Mouse (Mus musculus) liver, adult 2 months (tissue): ENCODE data around the gene Slc7a10. TPM values are rescaled to one million over a fixed set of nuclear protein-coding genes. Genes with fewer than 3 reads are reported as not detected.

Experiments used
- DNase-seq: peaks from one replicate; pipeline ENCODE4 v3.0.0-alpha.2; 2011; ENCODE audit warnings: low read depth, low spot score; ENCODE audit errors: extremely low read depth
- H3K27ac ChIP-seq: fragments of 200-500 bp; replicated peaks from 2 replicates; pipeline ENCODE4 v1.5.1; 2012; ENCODE audit warnings: low read depth, mild to moderate bottlenecking, control low read depth, inconsistent platforms, low read length; ENCODE audit not compliant: insufficient read depth
- H3K27me3 ChIP-seq: fragments of 200-500 bp; 2 replicates; pipeline ENCODE4 v1.6.1; 2012; ENCODE audit warnings: mild to moderate bottlenecking, moderate library complexity, low read length, inconsistent platforms; ENCODE audit not compliant: control insufficient read depth, insufficient read depth
- H3K36me3 ChIP-seq: fragments of 200-500 bp; 2 replicates; pipeline ENCODE4 v1.6.1; 2012; ENCODE audit warnings: low read length, inconsistent platforms; ENCODE audit not compliant: control insufficient read depth, insufficient read depth
- H3K4me1 ChIP-seq: fragments of 200-500 bp; 2 replicates; pipeline ENCODE4 v1.6.1; 2011; ENCODE audit warnings: low read length; ENCODE audit not compliant: control insufficient read depth, insufficient read depth
- H3K4me3 ChIP-seq: fragments of 200-500 bp; 2 replicates; pipeline ENCODE4 v1.5.1; 2011; ENCODE audit warnings: low read depth, mild to moderate bottlenecking, control low read depth, low read length, moderate library complexity; ENCODE audit not compliant: insufficient read depth
- H3K79me2 ChIP-seq: fragments of 200-500 bp; 2 replicates; pipeline ENCODE4 v1.6.1; 2012; ENCODE audit warnings: inconsistent platforms, mild to moderate bottlenecking, low read length, moderate library complexity; ENCODE audit not compliant: control insufficient read depth, insufficient read depth
- H3K9ac ChIP-seq: fragments of 200-500 bp; 2 replicates; pipeline ENCODE4 v1.6.1; 2012; ENCODE audit warnings: low read depth, mild to moderate bottlenecking, control low read depth, inconsistent platforms, low read length
- CTCF ChIP-seq: fragments of 200-500 bp; IDR thresholded peaks from 2 replicates; pipeline ENCODE4 v1.5.1; 2011; ENCODE audit warnings: low read depth, low read length, control low read depth
- POLR2A ChIP-seq: fragments of 200-500 bp; IDR thresholded peaks from 2 replicates; pipeline ENCODE4 v1.6.1; 2011; ENCODE audit warnings: low read length, control low read depth; ENCODE audit not compliant: insufficient read depth; ENCODE audit errors: extremely low read depth
- WGBS: fragments of 180-500 bp; shearing (Covaris S2); methylation state at CpG from one replicate; pipeline ENCODE4 v1.1.7; 2018; 5-methylcytosine and 5-hydroxymethylcytosine counted together
- polyA plus RNA-seq: library from polyadenylated mRNA; depleted of rRNA; stranded (reverse); fragments of >200 nt; gene quantifications from 2 replicates; pipeline ENCODE4 v1.2.3, GENCODE M21; 2012
- total RNA-seq: library from RNA; depleted of rRNA; stranded (reverse); fragments of >200 nt; gene quantifications from 2 replicates; pipeline ENCODE4 v1.2.3, GENCODE M21; 2014

Gene Slc7a10
- total and polyA plus RNA-seq, 2 experiments = 0.09 TPM; not detected in 1

DNA sequence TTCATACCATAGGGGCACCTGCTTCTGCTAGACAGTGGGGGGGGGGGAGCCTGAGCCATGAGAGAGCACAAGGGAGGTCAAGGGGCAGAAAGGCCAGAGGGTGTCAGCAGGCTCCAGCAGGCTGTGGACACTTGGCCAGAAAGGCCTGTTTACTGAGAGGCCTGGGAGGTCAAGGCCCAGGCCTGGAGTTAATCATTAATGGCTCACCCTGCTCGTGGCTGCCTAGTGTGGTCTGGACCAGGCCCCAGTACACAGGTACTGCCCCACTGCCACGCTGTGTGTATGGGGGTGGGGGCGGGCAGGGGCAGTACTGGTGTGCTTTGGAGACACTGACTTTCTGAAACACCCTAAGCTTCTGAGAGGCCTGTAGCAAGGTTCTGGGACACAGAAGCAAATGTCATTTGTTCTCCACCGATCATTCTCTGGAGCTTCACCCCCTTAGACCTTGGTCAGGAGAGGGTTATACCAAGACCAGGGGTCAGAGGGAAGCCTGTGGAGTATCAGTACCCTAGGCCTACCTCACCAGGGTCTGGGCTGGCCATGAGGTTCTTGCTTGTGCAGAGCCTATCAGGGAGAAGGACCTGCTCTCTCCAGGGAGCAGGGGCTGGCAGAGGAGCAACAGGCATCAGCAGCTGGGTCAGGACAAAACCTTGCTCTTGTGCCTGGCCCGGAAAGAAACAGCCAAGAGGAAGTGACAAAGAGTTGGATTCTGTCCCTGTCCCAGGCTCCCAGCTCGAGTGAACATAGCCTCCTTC is 42.1 kb upstream of the Slc7a10 start:
- no peaks in the 10 kb centered on the region for H3K79me2 ChIP-seq
- 8% methylated on average over 6 of the region's 6 CpGs for WGBS
- peak; percentile 98 for DNase-seq
- H3K27me3 ChIP-seq = no peaks in the 10 kb centered on the region
- peaks cover 67% of the 10 kb centered on the region for H3K4me1 ChIP-seq
- H3K36me3 ChIP-seq = no peaks in the 10 kb centered on the region
- H3K9ac ChIP-seq = peak overlapping the region; percentile 57
- peak overlapping the region; percentile 96 for H3K27ac ChIP-seq
- TF ChIP-seq CTCF (0 out of 2 replicates have a peak, but pooled peaks have one; percentile 4), POLR2A (no peak)
- no peak overlapping the region for H3K4me3 ChIP-seq

DNA sequence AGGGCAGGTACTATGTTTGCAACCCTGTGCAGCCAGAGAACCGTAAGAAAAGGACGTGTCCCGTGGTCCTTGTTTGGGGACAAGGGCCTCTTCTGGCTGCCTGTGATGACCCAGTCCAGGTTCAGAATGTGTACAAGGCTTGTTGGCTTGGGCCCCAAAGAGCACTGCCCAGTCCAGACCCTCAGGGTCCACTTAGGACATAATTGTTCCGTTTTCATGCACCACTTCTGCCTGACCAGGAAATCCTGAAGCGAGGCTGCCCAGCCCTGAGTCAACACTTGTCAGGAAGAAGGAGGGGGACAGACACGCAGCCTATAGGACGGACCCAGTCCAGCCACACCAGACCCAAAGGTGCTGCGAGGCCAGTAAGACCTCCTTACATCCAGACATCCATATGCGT is 41.1 kb upstream of the Slc7a10 start:
- Histone ChIP-seq H3K79me2 (no peaks in the 10 kb centered on the region), H3K27ac (peak overlapping the region; percentile 96), H3K27me3 (no peaks in the 10 kb centered on the region), H3K4me3 (no peak overlapping the region), H3K9ac (peak overlapping the region; percentile 37), H3K36me3 (no peaks in the 10 kb centered on the region), H3K4me1 (peaks cover 76% of the 10 kb centered on the region)
- no peak for TF ChIP-seq CTCF
- no peak for TF ChIP-seq POLR2A
- WGBS = 31% methylated on average over 9 of the region's 9 CpGs
- DNase-seq = peak; percentile 55

DNA sequence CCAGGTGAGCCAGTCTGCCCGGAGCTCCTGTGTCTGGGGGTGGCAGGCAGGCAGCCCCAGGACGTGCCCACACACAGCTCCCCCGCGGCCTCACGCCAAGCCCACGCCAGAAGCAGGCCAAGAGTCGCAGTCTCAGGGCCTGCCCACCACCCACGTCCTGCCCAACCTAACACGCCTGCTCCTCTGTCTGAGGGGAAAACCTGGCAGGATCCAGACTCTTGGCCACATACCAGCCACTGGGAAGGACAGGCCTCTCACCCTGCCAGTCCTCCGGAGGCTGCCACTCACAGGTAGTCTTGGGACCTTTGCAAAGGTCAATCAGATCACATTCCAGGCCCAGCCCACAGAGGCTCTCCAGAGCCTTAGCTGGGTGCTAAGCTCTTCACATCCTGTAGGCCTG is 39.9 kb upstream of the Slc7a10 start:
- WGBS = 24% methylated on average over 10 of the region's 10 CpGs
- peak overlapping the region; percentile 2; the same call in 1 of the 2 replicates for H3K4me3 ChIP-seq
- no peaks in the 10 kb centered on the region for H3K79me2 ChIP-seq
- no peaks in the 10 kb centered on the region for H3K36me3 ChIP-seq
- H3K4me1 ChIP-seq = peaks cover 80% of the 10 kb centered on the region
- H3K27ac ChIP-seq = peak overlapping the region; percentile 96
- TF ChIP-seq CTCF (no peak), POLR2A (peak; percentile 3; the same call in 1 of the 2 replicates)
- H3K9ac ChIP-seq = peak overlapping the region; percentile 86
- no peaks in the 10 kb centered on the region for H3K27me3 ChIP-seq
- peak; percentile 88 for DNase-seq

DNA sequence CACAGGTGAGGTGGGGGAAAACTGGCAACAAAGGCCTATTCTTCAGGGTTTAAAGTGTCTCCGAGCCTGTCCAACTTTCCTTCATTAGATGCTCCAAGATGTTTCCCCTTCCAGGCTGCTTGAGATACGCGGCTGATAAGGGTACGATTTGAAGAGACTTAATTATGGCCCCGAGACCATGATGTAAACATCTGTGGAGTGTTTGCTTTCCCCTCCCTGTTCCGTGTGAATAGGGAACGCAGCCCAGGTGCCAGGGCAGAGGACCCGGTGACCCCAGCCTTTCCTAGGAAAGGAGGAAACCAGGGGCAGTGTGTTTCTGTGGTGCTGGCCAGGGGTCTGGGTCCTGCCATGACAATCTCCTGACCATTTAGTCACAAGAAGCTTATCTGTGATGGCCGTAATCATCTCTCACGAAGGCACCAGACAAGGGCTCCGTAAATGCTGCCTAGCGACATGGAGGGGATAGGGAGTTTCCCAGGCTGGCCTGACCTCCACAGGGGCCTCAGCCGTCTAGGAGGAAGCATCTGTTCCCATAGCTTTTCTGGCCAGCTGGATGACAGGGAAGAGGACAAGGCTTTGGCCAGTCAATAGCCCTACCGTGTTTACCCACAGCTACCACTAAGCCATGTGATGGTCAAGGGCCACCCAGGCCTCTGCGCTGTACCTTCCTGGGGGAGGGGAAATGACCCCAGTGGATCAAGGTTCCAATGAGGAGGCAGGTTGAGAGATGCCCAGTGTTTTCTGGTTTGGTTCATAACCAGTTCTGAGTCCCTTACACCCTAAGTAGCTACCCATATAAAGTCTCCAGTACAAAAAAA is 36.4 kb upstream of the Slc7a10 start:
- WGBS = 22% methylated on average over 15 of the region's 15 CpGs
- DNase-seq = peak; percentile 97
- Histone ChIP-seq H3K27me3 (no peaks in the 10 kb centered on the region), H3K4me1 (peaks cover 53% of the 10 kb centered on the region), H3K4me3 (no peak overlapping the region), H3K9ac (peak overlapping the region; percentile 54), H3K79me2 (no peaks in the 10 kb centered on the region), H3K36me3 (no peaks in the 10 kb centered on the region), H3K27ac (peak overlapping the region; percentile 96)
- TF ChIP-seq CTCF (no peak), POLR2A (peak; percentile 32; the same call in 1 of the 2 replicates)

DNA sequence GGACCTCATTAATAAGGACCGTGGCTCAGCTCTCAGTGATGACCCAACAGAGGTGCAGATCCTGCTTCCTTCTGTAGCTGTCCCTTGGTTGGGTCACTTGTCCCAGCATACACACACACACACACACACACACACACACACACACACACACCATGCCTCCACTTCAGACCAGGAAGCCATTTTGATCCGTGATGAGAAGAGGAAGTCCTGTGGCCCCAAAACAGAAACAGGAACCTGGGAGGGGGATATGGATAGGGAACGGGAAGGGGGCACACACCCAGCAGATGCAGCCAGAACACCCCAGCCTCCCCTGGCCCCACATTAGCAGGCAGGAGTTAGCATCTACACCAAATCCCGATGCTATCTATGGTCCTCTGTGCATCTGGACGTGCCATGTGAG is 35.3 kb upstream of the Slc7a10 start:
- Histone ChIP-seq H3K27me3 (no peaks in the 10 kb centered on the region), H3K79me2 (no peaks in the 10 kb centered on the region), H3K9ac (no peak overlapping the region), H3K27ac (peak overlapping the region; percentile 72), H3K4me3 (no peak overlapping the region), H3K4me1 (peaks cover 43% of the 10 kb centered on the region), H3K36me3 (no peaks in the 10 kb centered on the region)
- 83% methylated on average over 5 of the region's 5 CpGs for WGBS
- no peak for DNase-seq
- TF ChIP-seq CTCF = no peak
- no peak for TF ChIP-seq POLR2A

DNA sequence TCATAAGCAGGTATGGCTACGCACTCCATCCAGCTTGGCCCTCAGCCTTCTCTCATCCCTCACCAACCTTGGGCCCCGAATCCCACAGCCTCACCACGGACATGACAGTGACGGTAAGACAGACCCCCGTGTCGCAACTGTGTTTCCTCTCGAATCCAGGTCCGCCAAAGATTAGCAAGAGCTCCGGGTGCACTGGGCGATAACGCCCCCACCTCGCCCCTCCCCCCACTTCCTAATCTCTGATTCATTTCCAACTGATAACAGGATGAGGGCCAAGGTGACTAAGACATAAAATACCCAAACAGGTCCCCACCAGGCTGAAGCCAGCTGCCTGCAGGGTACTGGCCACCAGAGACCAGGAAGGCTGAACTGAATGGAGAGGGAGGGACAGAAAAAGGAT is 31.7 kb upstream of the Slc7a10 start:
- 59% methylated on average over 12 of the region's 12 CpGs for WGBS
- H3K4me3 ChIP-seq = no peak overlapping the region
- TF ChIP-seq CTCF (no peak), POLR2A (no peak)
- H3K36me3 ChIP-seq = no peaks in the 10 kb centered on the region
- no peaks in the 10 kb centered on the region for H3K79me2 ChIP-seq
- DNase-seq = no peak
- peaks cover 12% of the 10 kb centered on the region for H3K4me1 ChIP-seq
- H3K27ac ChIP-seq = no peak overlapping the region
- H3K9ac ChIP-seq = no peak overlapping the region
- H3K27me3 ChIP-seq = no peaks in the 10 kb centered on the region
